Mouse (Mus musculus) neural tube, embryonic 10.5 days (tissue): ENCODE measurements at regions not wholly inside any gene's neighbourhood (a gene's known extent, or its start where the extent isn't known, plus 50 kb on each side); places are given as distances from the start of the nearest gene placed in this dataset.
A peak's percentile ranks its signal among the peaks of the same experiment; 100 is the strongest.

ENCODE experiments used
- DNase-seq: peaks from one replicate; pipeline ENCODE4 v3.0.0-alpha.2; 2017; ENCODE audit warnings: low spot score; ENCODE audit errors: extremely low spot score

GRCm38 (mm10) chr13:92973791-92974190, 129.2 kb downstream of the Mtx3 start:
- DNase-seq = no peak

- peak; percentile 84 for DNase-seq
These were observed 142.4 kb downstream of the Mtx3 start for GRCm38 (mm10) chr13:92986719-92987553.

GRCm38 (mm10) chr13:92987691-92988090, 143.1 kb downstream of the Mtx3 start:
- DNase-seq = no peak

GRCm38 (mm10) chr13:92988600-92988999, 144.0 kb downstream of the Mtx3 start:
- no peak for DNase-seq

- DNase-seq = no peak
These were observed 146.0 kb downstream of the Mtx3 start for GRCm38 (mm10) chr13:92990316-92991206.
